Mouse (Mus musculus) midbrain, embryonic 10.5 days (tissue): ENCODE measurements around the gene Ankrd53. TPM values are rescaled to one million over a fixed set of nuclear protein-coding genes. Genes with fewer than 3 reads are reported as not detected.

Source experiments
- polyA plus RNA-seq: library from polyadenylated mRNA; unstranded; fragments of >200 nt; fragmentation: Nextera tagmentation; extraction: Ambion mirVana; gene quantifications from 2 replicates; pipeline ENCODE4 v1.2.1, GENCODE M21; 2016

Gene Ankrd53
- polyA plus RNA-seq, 1 experiment from 2014 or later, result not detected

Other genes starting within 250 kb of the Ankrd53 start
- gene Actg2, start 226.4 kb upstream of the Ankrd53 start, polyA plus RNA-seq, result 0.49 and 1.9 TPM in 2 replicates
- 17.8 and 18.3 TPM in 2 replicates for gene Stambp, start 189.9 kb upstream of the Ankrd53 start, polyA plus RNA-seq
- 0.15 TPM in 1 of 2 replicates, not detected in the other for gene Clec4f, start 106.5 kb upstream of the Ankrd53 start, polyA plus RNA-seq
- not detected in 2 replicates for gene Cd207, start 84.8 kb upstream of the Ankrd53 start, polyA plus RNA-seq
- 0.60 and 1.9 TPM in 2 replicates for gene Vax2, start 51.4 kb upstream of the Ankrd53 start, polyA plus RNA-seq
- not detected in 2 replicates for gene Atp6v1b1, start 19.7 kb upstream of the Ankrd53 start, polyA plus RNA-seq
- gene Tex261, start 13.2 kb downstream of the Ankrd53 start, polyA plus RNA-seq, result 81.6 and 81.7 TPM in 2 replicates
- gene Nagk, start 32.3 kb downstream of the Ankrd53 start, polyA plus RNA-seq, result 26.1 and 35.2 TPM in 2 replicates
- gene Paip2b, start 69.1 kb downstream of the Ankrd53 start, polyA plus RNA-seq, result 18.6 and 20.5 TPM in 2 replicates
- gene Zfp638, start 104.5 kb downstream of the Ankrd53 start, polyA plus RNA-seq, result 67.2 and 72.9 TPM in 2 replicates
- gene Dysf, start 245.9 kb downstream of the Ankrd53 start, polyA plus RNA-seq, result 2.4 and 3.3 TPM in 2 replicates